Mouse (Mus musculus) liver, postnatal 0 days (tissue): ENCODE results near the gene Smpdl3b.

Source experiments
- CTCF ChIP-seq: sonication (generic); IDR thresholded peaks from 2 replicates; pipeline ENCODE4 v1.5.1; 2016; ENCODE audit warnings: antibody characterized with exemption, low read depth
- EP300 ChIP-seq: IDR thresholded peaks from 2 replicates; pipeline ENCODE4 v1.6.1; 2016; ENCODE audit warnings: antibody characterized with exemption, low read depth, mild to moderate bottlenecking

DNA sequence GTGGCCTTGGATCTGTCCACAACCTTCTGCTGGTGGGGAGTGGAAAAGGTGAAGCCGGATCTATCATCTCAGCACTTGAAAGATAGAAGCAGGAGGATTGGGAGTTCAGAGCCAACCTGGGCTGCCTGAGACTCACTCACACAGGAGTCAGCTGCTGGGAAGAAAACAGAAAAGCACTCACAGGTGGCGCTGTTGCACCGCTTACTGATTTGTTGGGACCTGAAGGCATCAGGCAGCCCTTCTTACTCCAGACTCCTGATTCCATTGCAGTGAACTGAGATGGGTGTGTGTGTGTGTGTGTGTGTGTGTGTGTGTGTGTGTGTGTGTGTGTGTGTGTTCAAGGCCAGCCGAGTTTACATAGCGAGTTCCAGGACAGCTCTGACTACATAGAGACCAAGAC is 19.7 kb upstream of the Smpdl3b start:
- TF ChIP-seq CTCF (peak; percentile 87), EP300 (no peak)
